Mouse (Mus musculus): Measurements from ENCODE around the gene Myl4.
"Not testable (repeated sequence)": the region's sequence is repeated elsewhere in the genome, so short reads cannot be mapped to it uniquely, and the experiment has no call there.

Myl4 gene

GRCm38 (mm10) chr11:104550406-104550974 lies at the start of gene Myl4, which contains the start of gene Cdc27:
Myl4 (plus strand) TSS chr11:104550663.
Cdc27 (minus strand) TSS chr11:104550620.
- peak; percentile 96 to 100 for DNase-seq (ENCODE audit: low spot score in 2 of 2)

- DNase-seq (ENCODE audit: low spot score in 2 of 2) = no peak
These were observed 42.0 kb upstream of the Myl4 start for GRCm38 (mm10) chr11:104508455-104508854.

GRCm38 (mm10) chr11:104510606-104511005 lies 39.9 kb upstream of the Myl4 start:
- DNase-seq (ENCODE audit: low spot score in 2 of 2) = peak in 1 of 2 experiments; percentile 12

- DNase-seq (ENCODE audit: low spot score in 2 of 2) = no peak
These were observed 38.0 kb upstream of the Myl4 start for GRCm38 (mm10) chr11:104512436-104512835.

GRCm38 (mm10) chr11:104525935-104526334 lies 24.5 kb upstream of the Myl4 start:
- no peak for DNase-seq (ENCODE audit: low spot score in 2 of 2)

GRCm38 (mm10) chr11:104536843-104537242 lies 13.6 kb upstream of the Myl4 start:
- no peak for DNase-seq (ENCODE audit: low spot score in 2 of 2)

- no peak for DNase-seq (ENCODE audit: low spot score in 2 of 2)
These were observed 12.4 kb upstream of the Myl4 start for GRCm38 (mm10) chr11:104537945-104538555.

- DNase-seq (ENCODE audit: low spot score in 2 of 2) = no peak
These were observed 10.7 kb upstream of the Myl4 start for GRCm38 (mm10) chr11:104539811-104540210.

GRCm38 (mm10) chr11:104543337-104543736 lies 7.1 kb upstream of the Myl4 start:
- not testable (repeated sequence) for DNase-seq (ENCODE audit: low spot score in 2 of 2)

- no peak for DNase-seq (ENCODE audit: low spot score in 2 of 2)
These were observed 6.0 kb upstream of the Myl4 start for GRCm38 (mm10) chr11:104544507-104544906.

- no peak for DNase-seq (ENCODE audit: low spot score in 2 of 2)
These were observed 3.0 kb upstream of the Myl4 start for GRCm38 (mm10) chr11:104547502-104547901.

- DNase-seq (ENCODE audit: low spot score in 2 of 2) = peak; percentile 13 to 15
These were observed 741 bp upstream of the Myl4 start for GRCm38 (mm10) chr11:104549438-104550405.

- no peak for DNase-seq (ENCODE audit: low spot score in 2 of 2)
These were observed 7.6 kb downstream of the Myl4 start for GRCm38 (mm10) chr11:104558065-104558464.

- DNase-seq (ENCODE audit: low spot score in 2 of 2) = no peak
These were observed 8.4 kb downstream of the Myl4 start for GRCm38 (mm10) chr11:104558651-104559403.

- DNase-seq (ENCODE audit: low spot score in 2 of 2) = no peak
These were observed 10.5 kb downstream of the Myl4 start for GRCm38 (mm10) chr11:104560971-104561370.

- DNase-seq (ENCODE audit: low spot score in 2 of 2) = no peak
These were observed 13.0 kb downstream of the Myl4 start for GRCm38 (mm10) chr11:104563496-104563895.

GRCm38 (mm10) chr11:104565172-104565571 lies 14.7 kb downstream of the Myl4 start:
- DNase-seq (ENCODE audit: low spot score in 2 of 2) = no peak

- no peak for DNase-seq (ENCODE audit: low spot score in 2 of 2)
These were observed 15.6 kb downstream of the Myl4 start for GRCm38 (mm10) chr11:104566097-104566496.

- DNase-seq (ENCODE audit: low spot score in 2 of 2) = no peak
These were observed 16.3 kb downstream of the Myl4 start for GRCm38 (mm10) chr11:104566796-104567195.

GRCm38 (mm10) chr11:104567736-104568135 lies 17.3 kb downstream of the Myl4 start:
- no peak for DNase-seq (ENCODE audit: low spot score in 2 of 2)

- no peak for DNase-seq (ENCODE audit: low spot score in 2 of 2)
These were observed 17.9 kb downstream of the Myl4 start for GRCm38 (mm10) chr11:104568326-104568725.

GRCm38 (mm10) chr11:104570515-104570914 lies 20.1 kb downstream of the Myl4 start:
- DNase-seq (ENCODE audit: low spot score in 2 of 2) = not testable (repeated sequence)

All from thymus, postnatal 10 days (tissue).